Mouse (Mus musculus): ENCODE results near the gene Pigu.

Gene Pigu

DNA sequence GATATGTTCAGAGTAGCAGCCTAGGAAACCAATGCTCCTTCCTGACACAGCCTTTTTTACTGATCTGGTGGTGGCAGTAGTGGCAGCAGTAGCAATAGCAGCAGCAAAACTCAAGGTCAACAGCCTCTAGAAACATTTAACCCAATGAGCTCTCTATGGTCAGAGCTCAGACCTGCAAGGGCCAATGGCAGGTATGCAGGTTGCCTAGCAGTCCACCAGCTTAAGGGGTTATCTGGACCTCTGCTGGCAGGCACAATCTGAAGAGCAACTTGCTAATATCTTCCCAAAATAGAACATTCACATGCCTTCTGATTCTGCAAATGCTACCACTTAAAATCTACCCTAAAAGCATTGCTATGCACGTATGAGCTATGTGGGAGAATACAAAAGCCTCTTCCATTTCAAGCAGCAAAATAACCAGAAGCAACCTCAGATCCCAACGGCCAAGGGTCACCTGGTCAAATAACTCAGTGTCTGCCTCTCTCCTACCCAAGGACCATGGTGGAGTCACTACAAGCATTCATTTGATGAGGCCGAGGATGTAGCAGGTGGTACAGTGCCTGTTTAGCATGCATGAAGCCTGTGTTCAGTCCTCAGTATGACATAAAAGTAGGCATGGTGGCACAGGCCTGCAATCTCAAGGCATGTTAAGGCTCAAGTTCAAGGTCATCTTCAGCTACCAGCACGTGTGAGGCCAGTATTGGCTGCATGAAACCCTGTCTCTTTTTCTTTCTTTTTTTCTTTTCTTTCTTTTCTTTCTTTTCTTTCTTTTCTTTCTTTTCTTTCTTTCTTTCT, 69.6 kb downstream of the Pigu start:
- peak; percentile 40 to 58 for DNase-seq (ENCODE audit: low spot score in 2 of 2)

DNA sequence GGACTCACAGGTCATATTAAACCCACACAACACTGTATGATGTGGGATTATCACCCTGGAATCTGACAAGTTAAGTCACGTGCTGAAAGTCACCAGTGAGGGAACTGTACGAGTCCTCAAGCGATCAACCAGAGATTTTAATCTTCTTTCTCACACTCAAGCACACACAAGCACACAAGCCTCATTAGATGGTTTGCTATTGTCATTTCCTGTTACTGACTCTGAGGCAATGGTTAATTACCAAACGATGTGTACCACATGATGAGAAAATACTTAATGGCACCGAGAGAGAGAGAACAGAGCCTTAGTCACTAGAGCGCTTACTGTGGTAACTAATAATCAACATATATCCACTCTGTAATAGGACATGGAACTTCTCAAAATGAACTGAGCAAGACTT, 71.5 kb downstream of the Pigu start:
- DNase-seq (ENCODE audit: low spot score in 2 of 2) = no peak

DNA sequence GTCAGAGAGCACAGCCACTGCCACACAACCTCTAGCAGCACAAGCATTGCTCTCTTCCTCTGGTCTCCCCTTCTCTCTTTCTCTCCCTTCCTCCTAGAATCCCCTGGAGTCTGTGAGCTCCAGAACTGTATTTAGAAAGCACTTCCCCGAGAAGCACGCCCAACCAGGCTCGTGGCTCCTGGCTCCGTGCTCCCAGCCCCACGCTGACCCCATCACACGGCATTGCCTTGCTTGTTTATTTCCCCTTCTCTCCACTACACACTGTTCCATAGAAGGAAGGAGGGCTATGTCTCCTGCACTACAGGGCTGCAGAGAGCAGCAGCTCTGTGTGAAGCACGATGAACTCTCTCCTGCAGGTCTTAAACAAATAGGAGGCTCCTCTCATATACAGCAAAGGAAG, 72.6 kb downstream of the Pigu start:
- DNase-seq (ENCODE audit: low spot score in 2 of 2) = peak in 1 of 2 experiments; percentile 39

DNA sequence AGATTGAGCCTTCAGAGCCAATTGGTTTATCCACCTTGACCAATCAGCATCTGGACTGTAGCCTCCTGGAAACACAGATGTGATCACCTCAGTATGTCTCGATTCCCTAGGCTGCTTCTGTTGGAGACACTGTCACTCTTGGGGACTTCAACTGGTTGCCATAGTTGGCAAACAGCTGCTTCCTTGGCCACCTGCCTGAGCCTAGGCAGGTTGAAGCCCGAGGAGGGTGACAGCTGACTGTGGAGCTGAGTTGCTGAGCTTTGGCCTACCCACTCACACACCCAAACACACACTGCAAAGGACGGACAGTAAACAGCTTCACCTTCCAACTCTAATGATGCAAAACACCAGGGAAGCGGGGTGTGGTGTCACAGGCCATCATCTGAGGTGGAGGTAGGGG, 73.4 kb downstream of the Pigu start:
- peak; percentile 41 to 57 for DNase-seq (ENCODE audit: low spot score in 2 of 2)

DNA sequence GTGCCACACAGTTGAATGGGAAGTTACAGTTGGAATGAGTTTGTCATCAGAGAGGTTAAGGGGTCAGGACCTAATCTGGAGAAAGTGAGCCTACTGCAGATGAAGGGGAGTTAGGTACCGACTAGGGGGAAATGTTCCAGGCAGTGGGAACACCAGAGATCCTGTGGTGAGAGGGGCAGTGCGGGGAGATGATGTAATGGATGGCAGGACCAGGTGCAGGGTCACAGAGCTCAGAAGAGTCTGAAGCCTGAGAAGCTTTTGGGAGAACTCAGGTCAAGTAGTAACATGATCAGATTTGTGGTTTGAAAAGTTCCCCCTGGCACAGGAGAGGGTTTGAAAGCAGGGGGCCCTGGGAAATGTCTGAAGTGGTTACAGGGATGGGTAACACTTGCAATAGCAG, 77.1 kb downstream of the Pigu start:
- DNase-seq (ENCODE audit: low spot score in 2 of 2) = no peak

DNA sequence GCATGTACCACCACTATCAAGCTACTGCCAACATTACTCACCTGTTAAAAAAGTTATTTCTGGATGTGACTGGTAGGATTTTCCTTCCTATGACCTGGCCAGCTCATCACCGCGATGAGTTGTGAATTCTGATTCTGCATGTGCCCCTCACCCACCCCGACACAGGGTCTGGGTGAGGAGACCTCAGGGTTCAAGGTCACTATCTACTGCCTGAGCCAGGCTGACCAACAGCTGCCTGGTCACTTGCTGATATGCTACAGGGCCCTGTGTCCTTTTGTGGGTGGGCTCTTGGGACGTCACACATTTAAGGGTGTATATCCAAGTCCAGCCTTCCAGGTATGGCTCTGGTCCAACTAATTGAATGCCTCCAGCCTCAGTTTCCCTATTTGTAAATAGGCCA, 78.1 kb downstream of the Pigu start:
- DNase-seq (ENCODE audit: low spot score in 2 of 2) = no peak

DNA sequence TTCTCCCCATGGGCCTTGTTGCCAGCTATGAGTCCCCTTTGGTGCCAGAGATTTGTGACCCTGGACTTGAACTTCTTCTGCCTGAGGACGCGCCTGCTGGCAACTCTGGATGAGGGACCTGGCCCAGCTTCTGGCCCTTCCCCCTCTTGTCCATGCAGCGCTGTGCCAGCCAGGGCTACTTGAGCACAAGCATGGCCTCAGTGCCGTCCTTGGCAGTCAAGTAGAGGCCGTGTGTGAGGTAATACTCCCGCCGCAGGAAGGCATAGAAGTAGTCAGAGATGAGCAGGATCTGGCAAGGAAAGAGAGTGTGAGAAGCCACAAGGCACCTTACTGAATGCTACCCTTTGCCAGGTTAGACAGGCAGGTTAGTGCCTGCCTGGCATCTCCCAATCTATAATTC, 78.9 kb downstream of the Pigu start:
- DNase-seq (ENCODE audit: low spot score in 2 of 2) = peak; percentile 60 to 73

DNA sequence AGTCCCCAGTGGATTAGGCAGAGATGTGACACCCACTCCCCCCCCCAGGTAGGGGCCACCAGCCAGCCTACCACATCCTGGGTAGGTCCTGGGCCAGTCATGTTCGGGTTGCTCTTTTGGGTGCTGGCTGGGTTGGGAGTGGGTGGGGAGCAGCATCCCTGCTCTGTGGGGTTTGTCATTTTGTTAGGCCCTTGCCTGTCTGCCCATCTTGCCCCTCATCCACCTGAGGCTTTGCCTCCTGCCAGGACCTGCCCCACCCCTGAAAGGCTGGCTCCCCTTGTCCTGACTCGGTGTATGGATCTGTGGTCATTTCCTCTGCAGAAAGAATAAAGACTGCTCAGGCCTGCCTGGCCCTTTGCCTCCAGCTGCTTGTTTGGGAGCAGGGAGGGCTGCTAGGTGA, 79.5 kb downstream of the Pigu start:
- no peak for DNase-seq (ENCODE audit: low spot score in 2 of 2)

DNA sequence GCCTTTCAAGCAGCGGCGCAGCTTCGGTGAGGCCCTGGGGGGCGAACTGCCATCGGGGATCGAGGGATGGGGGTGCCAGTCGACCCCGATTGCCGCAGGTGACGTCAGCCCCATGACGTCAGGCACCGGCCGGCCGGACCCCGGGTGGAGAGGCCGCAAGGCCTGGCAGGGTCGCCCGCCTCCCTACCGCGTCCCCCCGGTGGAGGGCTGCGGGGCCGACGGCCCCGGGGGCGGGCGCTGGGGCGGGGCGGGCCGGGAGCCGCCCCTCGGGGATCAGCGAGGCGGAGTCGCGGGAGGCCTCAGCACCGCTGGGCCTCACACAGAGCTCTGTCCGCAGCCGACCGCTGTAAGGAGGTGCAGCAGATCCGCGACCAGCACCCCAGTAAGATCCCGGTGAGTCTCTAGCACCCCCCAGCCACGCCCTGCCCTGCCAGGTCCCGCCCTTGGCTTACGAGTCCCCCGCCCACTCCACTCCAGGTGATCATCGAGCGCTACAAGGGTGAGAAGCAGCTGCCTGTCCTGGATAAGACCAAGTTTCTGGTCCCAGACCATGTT, 80.5 kb downstream of the Pigu start:
- DNase-seq (ENCODE audit: low spot score in 2 of 2) = no peak

DNA sequence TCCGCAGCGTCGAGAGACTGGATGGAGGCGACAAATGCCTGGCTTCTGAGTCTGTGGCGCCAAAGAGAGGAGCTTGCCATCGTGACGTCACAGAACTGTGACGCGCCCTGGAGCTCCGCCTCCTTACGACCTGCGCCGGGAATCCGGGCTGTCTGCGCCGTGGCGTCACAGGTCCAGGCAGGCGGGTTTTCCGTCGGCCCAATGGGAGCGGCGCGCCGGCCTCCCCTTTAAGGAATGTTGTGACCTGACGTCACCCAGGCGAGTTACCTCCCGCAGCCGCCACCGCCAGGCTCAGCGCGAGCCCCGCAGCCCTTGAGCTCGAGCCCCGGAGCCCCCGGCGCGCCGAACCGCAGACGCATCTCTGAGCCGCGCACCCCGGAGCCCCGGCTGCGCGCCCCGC, 81.0 kb downstream of the Pigu start, which contains the start of gene Map1lc3a:
Gene Map1lc3a, plus strand, starts transcription at position 103 of the 400 bp plus-strand sequence.
- DNase-seq (ENCODE audit: low spot score in 2 of 2) = peak; percentile 94 to 96

DNA sequence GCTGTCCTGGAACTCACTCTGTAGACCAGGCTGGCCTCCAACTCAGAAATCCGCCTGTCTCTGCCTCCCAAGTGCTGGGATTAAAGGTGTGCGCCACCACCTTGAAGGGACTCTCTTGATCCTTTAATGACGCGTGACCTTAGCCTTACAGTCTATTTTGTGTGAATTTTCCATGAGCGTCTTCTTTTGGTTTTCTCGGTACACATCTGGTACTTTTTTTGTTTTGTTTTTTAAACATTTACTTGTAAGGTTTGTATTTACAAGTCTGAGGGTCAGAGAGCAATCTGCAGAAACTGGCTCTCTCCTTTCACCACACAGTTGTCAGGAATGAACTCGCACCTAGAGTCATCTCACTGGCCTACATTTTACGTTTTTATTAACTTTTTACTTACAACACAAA, 83.6 kb downstream of the Pigu start:
- DNase-seq (ENCODE audit: low spot score in 2 of 2) = no peak

DNA sequence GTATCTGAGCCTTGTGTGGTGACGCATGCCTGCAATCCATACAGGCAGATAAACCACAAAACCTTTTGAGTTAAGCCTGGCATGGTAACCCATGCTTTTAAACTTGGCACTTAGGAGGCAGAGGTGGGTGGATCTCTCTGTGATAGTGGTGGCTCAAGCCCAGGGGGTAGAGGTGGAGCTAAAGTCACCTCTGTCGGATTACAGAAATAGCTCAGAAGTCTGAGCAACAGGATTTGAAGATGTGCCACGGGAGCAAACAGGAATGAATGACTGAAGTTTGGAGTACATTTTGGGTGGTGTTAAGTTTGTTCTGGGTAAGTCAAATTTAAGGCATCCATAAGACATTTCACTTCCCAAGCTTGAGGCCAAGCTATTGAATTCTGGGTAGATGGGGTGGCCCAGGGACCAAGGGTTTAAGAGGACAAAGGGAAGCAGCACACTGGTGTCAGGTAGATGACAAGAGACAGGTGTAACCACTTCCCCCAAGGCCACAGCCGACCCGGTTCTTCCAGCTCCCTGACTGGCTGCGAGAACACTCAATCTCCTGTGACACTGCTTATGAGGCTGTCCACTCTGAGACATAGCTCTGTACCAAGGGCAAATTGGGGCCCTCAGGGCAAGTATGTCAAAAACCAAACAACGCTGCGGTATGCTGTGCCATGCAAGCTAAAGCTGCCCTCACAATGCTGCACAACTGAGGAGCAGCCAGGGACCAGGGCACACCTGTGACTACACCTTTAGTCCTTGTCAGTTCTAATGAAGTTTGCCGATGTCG, 84.6 kb downstream of the Pigu start:
- no peak for DNase-seq (ENCODE audit: low spot score in 2 of 2)

DNA sequence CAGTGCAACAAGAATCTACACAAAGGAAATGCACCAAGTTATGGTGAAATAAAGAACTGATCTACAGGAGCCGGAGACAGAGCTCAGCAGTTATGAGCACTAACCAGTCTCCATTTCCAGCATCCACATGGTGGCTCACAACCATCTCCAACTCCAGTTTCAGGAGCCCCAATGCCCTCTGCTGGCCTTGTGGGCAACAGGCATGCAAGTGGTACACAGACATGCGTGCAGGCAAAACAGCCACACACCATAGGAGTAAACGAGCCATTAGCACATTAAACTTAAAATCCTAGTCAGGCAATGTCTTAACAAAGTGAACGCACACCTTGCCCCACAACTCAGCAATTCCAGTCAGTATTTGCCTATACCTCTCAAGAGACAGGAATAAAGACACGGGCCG, 85.3 kb downstream of the Pigu start:
- DNase-seq (ENCODE audit: low spot score in 2 of 2) = no peak

DNA sequence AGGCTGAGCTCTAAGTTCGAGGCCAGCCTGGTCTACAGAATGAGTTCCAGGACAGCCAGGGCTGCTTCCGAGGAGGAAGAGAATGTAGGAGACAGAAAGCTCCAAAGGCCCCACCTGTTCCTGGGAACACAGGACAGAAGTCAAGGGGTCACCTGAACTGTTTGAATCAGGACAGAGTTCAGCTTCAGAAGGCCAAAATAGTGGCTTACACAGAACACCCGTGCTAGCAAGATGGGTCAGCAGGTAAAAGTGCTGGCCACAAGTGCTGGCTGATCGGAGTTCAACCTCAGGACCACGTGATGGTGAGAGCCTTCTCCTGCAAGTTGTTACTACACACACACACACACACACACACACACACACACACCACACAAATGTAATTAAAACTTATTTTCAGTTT, 90.3 kb downstream of the Pigu start:
- DNase-seq (ENCODE audit: low spot score in 2 of 2) = no peak

DNA sequence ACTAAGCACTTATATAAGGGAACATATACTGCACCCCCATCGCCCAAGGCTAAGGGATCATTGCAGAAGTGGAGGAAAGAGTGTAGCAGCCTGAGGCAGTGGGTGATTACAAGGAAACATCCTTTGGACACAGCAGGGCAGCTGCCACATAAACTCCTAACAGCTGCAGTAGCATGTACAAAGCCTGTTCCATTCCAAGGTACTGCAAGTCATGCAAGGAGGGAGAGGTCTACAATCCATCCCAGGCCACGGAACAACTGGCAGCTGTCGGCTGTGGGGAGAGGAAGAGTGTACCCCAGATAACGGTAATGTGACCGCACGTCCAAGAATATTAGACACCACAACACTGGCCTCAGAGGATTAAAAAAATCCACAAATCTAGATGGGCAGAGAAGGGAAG, 91.7 kb downstream of the Pigu start:
- no peak for DNase-seq (ENCODE audit: low spot score in 2 of 2)

DNA sequence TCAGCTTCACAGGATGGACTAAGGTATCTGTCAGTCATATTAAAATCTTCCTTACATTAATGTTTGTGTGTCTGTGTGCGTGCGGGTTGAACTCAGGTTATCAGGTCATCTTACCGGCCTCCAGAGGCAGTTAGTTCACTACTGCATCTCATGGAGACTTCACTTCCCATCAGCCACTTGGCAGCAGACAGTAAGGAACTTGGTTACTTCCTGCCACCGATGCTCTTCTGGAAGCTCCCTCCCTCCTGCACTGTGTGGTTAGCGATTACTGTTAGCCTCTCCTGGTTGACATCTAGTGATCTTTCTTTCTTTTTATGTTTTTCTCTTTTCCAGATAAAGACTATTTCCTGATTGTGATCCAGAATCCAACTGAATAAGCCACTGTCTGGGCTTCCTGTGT, 107.6 kb downstream of the Pigu start:
- no peak for DNase-seq (ENCODE audit: low spot score in 2 of 2)

DNA sequence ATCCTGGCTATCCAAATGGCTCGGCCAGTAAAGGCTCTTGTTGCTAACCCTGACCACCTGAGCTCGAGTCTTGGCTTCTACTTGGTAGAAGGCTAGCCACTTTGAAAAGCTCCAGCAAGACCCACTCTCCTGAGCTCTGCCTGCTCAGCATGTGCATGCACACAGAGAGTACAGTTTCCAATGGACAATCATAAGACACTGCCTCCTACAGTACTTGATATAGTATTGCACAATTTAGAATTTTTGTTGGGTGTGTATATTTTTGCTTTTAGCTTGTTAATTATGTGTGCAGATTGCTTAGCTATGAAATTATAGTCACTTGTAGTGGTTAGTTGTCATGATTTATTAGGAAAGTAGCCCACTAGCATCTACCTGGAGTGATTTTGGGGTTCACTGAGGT, 108.5 kb downstream of the Pigu start:
- no peak for DNase-seq (ENCODE audit: low spot score in 2 of 2)

DNA sequence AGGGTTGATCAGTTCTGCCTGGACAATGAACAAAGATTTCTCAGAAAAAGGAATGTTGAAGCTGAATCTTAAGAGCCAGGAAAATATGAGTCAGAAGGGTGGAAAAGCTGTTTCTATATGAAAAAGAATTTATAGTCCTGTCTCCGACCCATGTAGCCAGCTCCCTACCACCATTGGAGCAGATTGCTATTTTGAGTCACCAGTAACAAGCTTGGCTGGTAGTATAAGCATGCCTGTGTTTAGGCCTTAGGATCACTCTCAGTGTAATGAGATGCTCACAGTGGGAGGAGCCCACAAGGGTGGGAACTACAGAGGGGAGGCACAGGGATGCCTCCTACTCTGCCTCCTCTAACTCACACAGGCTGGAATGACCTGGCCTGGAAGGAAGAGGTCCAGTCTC, 109.0 kb downstream of the Pigu start:
- no peak for DNase-seq (ENCODE audit: low spot score in 2 of 2)

DNA sequence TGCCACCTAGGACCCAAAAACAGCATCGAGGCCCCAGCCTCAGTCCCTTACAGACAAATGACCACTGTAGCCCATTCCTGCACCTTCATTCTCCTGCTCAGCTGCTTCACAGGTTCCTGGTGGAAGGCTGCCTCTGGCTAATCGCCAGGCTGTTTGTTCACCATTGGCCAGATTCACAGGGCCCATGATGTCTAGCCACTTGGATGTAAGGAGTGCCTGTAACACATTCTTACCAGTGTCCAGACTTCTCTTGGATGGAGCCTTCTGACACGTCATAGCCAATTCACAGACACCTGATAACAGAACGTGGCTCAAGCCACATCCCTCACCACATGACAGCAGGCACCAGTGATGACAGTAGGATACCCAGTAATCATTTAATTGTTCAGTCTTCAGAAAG, 111.0 kb downstream of the Pigu start:
- peak in 1 of 2 experiments; percentile 35 for DNase-seq (ENCODE audit: low spot score in 2 of 2)

DNA sequence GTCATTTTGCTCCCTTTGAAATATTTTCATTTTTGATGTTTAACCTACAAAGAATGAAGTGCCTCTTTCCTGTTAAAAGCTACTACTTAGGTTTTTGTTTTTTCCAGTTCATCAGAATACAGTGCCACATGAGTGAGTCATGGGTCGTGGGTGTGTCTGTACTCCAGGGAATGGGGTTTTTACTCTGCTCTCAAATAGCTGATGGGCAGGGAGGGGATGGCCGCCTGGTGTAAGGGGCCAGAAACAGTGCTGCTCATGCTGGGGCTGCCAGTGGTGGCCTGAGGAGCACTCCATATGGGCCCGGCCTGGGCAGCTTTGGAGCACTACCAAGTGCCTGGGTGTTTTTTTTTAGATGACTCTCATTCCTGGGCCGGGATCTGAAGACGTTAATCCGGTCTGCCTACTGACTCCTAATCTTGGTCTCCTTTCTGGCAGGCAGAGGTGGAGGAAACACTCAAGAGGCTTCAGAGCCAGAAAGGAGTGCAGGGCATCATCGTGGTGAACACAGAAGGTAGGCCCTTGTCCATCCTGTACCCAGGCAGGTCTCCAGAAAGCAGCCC, 114.9 kb downstream of the Pigu start:
- DNase-seq (ENCODE audit: low spot score in 2 of 2) = peak; percentile 19 to 45

DNA sequence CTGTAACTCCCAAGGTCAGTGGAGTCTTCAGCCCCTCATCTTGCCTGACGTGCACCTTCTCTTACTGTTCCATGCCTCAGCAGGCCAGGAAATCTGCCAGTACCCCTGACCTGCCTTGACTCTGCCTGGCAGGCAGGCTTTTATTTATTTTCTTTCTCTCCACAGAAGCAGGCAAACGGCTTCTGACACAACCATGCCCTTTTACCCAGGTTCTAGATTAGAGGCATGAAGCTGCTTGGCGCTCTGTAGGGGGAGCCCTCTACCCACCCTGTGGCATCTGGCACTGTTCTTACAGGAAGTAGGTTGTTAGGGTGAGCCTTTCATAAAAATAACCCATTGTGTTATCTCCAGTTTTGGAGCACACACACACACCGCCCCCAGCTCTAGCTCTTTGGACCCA, 116.3 kb downstream of the Pigu start:
- peak in 1 of 2 experiments; percentile 38 for DNase-seq (ENCODE audit: low spot score in 2 of 2)

DNA sequence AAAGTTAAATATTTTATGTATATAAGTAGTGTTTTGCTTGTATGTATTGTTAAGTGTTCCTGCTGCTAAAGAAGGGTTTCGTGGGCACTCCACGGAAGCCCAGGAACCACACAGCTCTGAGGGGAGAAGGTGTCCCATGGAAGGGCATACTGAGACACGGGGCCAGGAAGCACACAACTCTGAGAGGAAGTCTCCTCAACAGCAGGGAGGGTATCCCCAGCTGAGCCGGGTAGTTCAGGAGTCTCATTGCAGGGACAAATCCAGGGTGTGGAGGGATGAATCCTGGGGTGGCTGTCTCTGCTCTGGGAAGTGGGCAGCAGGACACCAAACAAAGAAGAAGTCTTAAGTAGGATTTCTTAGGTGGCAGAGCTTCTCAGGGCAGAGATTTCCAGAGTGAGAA, 120.0 kb downstream of the Pigu start:
- no peak for DNase-seq (ENCODE audit: low spot score in 2 of 2)
